ENCODE assay signal across 7 mouse cellular contexts in the genomic region with DNA sequence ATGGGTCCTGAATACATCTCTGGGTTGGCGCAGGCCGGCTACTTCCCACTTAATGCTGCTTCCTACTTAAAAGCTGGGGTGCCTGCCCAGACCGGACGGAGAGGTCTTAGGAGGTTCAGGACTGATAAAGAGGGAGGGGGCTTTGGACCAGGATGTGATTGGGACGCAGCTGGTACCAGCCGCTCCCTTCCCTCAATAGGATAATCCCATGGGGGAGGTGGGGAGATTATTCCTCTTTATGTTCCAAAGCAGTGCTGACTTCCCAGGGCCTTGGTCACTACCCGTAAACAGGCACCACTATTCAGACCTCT. TPM values are rescaled to one million over a fixed set of nuclear protein-coding genes. Genes with fewer than 3 reads are reported as not detected.
DNase-seq lines count a peak whose midpoint lies in the region; ATAC-seq and TF ChIP-seq lines count a peak whose summit lies in the region.

No protein-coding gene starts in this region.

- H3K4me1 ChIP-seq in testis, adult 2 months (ENCODE audit: control insufficient read depth, insufficient read depth, low read length): peaks cover 6% of the 10 kb centered on the region
- peaks cover 26% of the 10 kb centered on the region for H3K4me1 ChIP-seq in heart, embryonic 13.5 days
- peaks cover 32% of the 10 kb centered on the region for H3K4me1 ChIP-seq in liver, embryonic 15.5 days (replicated peaks)

- intact Hi-C loops in left cerebral cortex, postnatal 4 days (cut with DNase I): loop anchor here (5.0 kb wide), 1 partner anchor 34 kb away; no protein-coding TSS in a partner anchor

- H3K27ac ChIP-seq in testis, adult 2 months (ENCODE audit: control insufficient read depth, insufficient read depth, low read depth, low read length): peak overlapping the region; percentile 16; the same call in 1 of the 2 replicates
- peak overlapping the region; percentile 94 for H3K27ac ChIP-seq in heart, embryonic 13.5 days (replicated peaks)
- no peak overlapping the region for H3K27ac ChIP-seq in liver, embryonic 15.5 days (replicated peaks)

- no peaks in the 10 kb centered on the region for H3K9me3 ChIP-seq in heart, embryonic 13.5 days
- no peaks in the 10 kb centered on the region for H3K9me3 ChIP-seq in liver, embryonic 15.5 days (replicated peaks)

- no peaks in the 10 kb centered on the region for H3K27me3 ChIP-seq in testis, adult 2 months (ENCODE audit: control insufficient read depth, insufficient read depth, low read length)
- H3K27me3 ChIP-seq in heart, embryonic 13.5 days (replicated peaks): peaks cover 58% of the 10 kb centered on the region
- H3K27me3 ChIP-seq in liver, embryonic 15.5 days: peaks cover 79% of the 10 kb centered on the region

- DNase-seq in testis, postnatal 10 days (ENCODE audit: low spot score): no peak
- DNase-seq in ovary, postnatal 10 days (ENCODE audit: low spot score): no peak
- DNase-seq in left cerebral cortex, postnatal 4 days: no peak
- DNase-seq in left cerebral cortex, adult 11 months (ENCODE audit: low spot score): no peak

- no peak for TF ChIP-seq POLR2A in testis, adult 2 months (IDR thresholded peaks at IDR 0.05; ENCODE audit: control insufficient read depth, low read depth, low read length)

- peak overlapping the region; percentile 91 for H3K9ac ChIP-seq in heart, embryonic 13.5 days
- H3K9ac ChIP-seq in liver, embryonic 15.5 days: peak overlapping the region; percentile 32; the same call in 1 of the 2 replicates

- TF ChIP-seq CTCF in testis, adult 2 months (IDR thresholded peaks at IDR 0.05; ENCODE audit: control insufficient read depth, insufficient read depth, insufficient replicate concordance, low read depth, low read length): no peak

- ATAC-seq in heart, embryonic 13.5 days (ENCODE audit: extremely low read depth, insufficient number of reproducible peaks, low FRiP score, low TSS enrichment): peak; percentile 25; the same call in 1 of the 2 replicates
- 0 out of 2 replicates have a peak, but pooled peaks have one; percentile 16 for ATAC-seq in liver, embryonic 15.5 days (ENCODE audit: insufficient read depth)

- H3K4me3 ChIP-seq in testis, adult 2 months (ENCODE audit: control insufficient read depth, low read depth, low read length): peak overlapping the region; percentile 78
- peak overlapping the region; percentile 79 for H3K4me3 ChIP-seq in heart, embryonic 13.5 days
- peak overlapping the region; percentile 51 for H3K4me3 ChIP-seq in liver, embryonic 15.5 days (replicated peaks)

- peak overlapping the region; percentile 92 for H3K4me2 ChIP-seq in heart, embryonic 13.5 days
- peak overlapping the region; percentile 74 for H3K4me2 ChIP-seq in liver, embryonic 15.5 days

- H3K36me3 ChIP-seq in testis, adult 2 months (ENCODE audit: control insufficient read depth, insufficient read depth, low read length): no peaks in the 10 kb centered on the region
- no peaks in the 10 kb centered on the region for H3K36me3 ChIP-seq in heart, embryonic 13.5 days
- no peaks in the 10 kb centered on the region for H3K36me3 ChIP-seq in liver, embryonic 15.5 days (replicated peaks)

- WGBS in heart, embryonic 13.5 days: 4% methylated on average over 7 of the region's 7 CpGs
- WGBS in liver, embryonic 15.5 days (ENCODE audit: insufficient replicate concordance): 13% methylated on average over 7 of the region's 7 CpGs

RNA-seq across cellular contexts. Expression of a gene that starts 0.8 kb away (rescaled TPM):
- 5.6 and 5.8 TPM in 2 replicates for polyA plus RNA-seq in testis, adult 2 months (2012; rRNA removed)
- polyA plus RNA-seq in heart, embryonic 13.5 days (2015; fragmentation: Nextera tagmentation; extraction: Ambion mirVana): 210 and 234 TPM in 2 replicates
- polyA plus RNA-seq in liver, embryonic 15.5 days (2015; fragmentation: Nextera tagmentation; extraction: Ambion mirVana): 20.3 and 25.4 TPM in 2 replicates
- total RNA-seq in left cerebral cortex, postnatal 4 days (2021): 10 to 100 TPM; 56.2 to 64.0 TPM

RNA-seq across cellular contexts. Expression of a gene that starts 6.8 kb away (rescaled TPM):
- 26.1 and 26.2 TPM in 2 replicates for polyA plus RNA-seq in testis, adult 2 months (2012; rRNA removed)
- 98.8 and 111 TPM in 2 replicates for polyA plus RNA-seq in heart, embryonic 13.5 days (2015; fragmentation: Nextera tagmentation; extraction: Ambion mirVana)
- 77.2 and 81.7 TPM in 2 replicates for polyA plus RNA-seq in liver, embryonic 15.5 days (2015; fragmentation: Nextera tagmentation; extraction: Ambion mirVana)
- total RNA-seq in left cerebral cortex, postnatal 4 days (2021): 10 to 100 TPM; 76.2 to 77.1 TPM

RNA-seq across cellular contexts. Expression of a gene that starts 13.7 kb away (rescaled TPM):
- polyA plus RNA-seq in testis, adult 2 months (2012; rRNA removed): 10.8 and 12.3 TPM in 2 replicates
- 7.6 and 8.0 TPM in 2 replicates for polyA plus RNA-seq in heart, embryonic 13.5 days (2015; fragmentation: Nextera tagmentation; extraction: Ambion mirVana)
- polyA plus RNA-seq in liver, embryonic 15.5 days (2015; fragmentation: Nextera tagmentation; extraction: Ambion mirVana): 5.1 and 6.7 TPM in 2 replicates
- 1 to 10 TPM; 5.4 to 6.2 TPM for total RNA-seq in left cerebral cortex, postnatal 4 days (2021)

RNA-seq across cellular contexts. Expression of a gene that starts 20.4 kb away (rescaled TPM):
- 14.3 and 14.5 TPM in 2 replicates for polyA plus RNA-seq in testis, adult 2 months (2012; rRNA removed)
- 11.6 and 11.7 TPM in 2 replicates for polyA plus RNA-seq in heart, embryonic 13.5 days (2015; fragmentation: Nextera tagmentation; extraction: Ambion mirVana)
- 9.8 and 11.0 TPM in 2 replicates for polyA plus RNA-seq in liver, embryonic 15.5 days (2015; fragmentation: Nextera tagmentation; extraction: Ambion mirVana)
- 10 to 100 TPM; 34.3 to 36.6 TPM for total RNA-seq in left cerebral cortex, postnatal 4 days (2021)

RNA-seq across cellular contexts. Expression of a gene that starts 32.2 kb away (rescaled TPM):
- polyA plus RNA-seq in testis, adult 2 months (2012; rRNA removed): 37.1 and 54.6 TPM in 2 replicates
- 0.48 and 0.65 TPM in 2 replicates for polyA plus RNA-seq in heart, embryonic 13.5 days (2015; fragmentation: Nextera tagmentation; extraction: Ambion mirVana)
- polyA plus RNA-seq in liver, embryonic 15.5 days (2015; fragmentation: Nextera tagmentation; extraction: Ambion mirVana): 0.67 TPM in 2 replicates
- under 1 TPM; 0.30 to 0.68 TPM for total RNA-seq in left cerebral cortex, postnatal 4 days (2021)
